Mouse (Mus musculus) urinary bladder, postnatal 10 days (tissue): Measurements from ENCODE around the gene Hnrnpdl.
A peak's percentile ranks its signal among the peaks of the same experiment; 100 is the strongest.

Experiments
- DNase-seq: peaks from one replicate; pipeline ENCODE4 v3.0.0; 2022; ENCODE audit warnings: low spot score

The Hnrnpdl gene

GRCm38 (mm10) chr5:100047143-100047640 is 7.7 kb upstream of the Hnrnpdl start:
- DNase-seq = no peak

GRCm38 (mm10) chr5:100046096-100046495 is 6.6 kb upstream of the Hnrnpdl start:
- no peak for DNase-seq

GRCm38 (mm10) chr5:100044621-100045020 is 5.2 kb upstream of the Hnrnpdl start:
- DNase-seq = no peak

GRCm38 (mm10) chr5:100044030-100044429 is 4.6 kb upstream of the Hnrnpdl start:
- no peak for DNase-seq

- no peak for DNase-seq
Measured at GRCm38 (mm10) chr5:100043361-100043760, 3.9 kb upstream of the Hnrnpdl start.

GRCm38 (mm10) chr5:100042467-100042866 is 3.0 kb upstream of the Hnrnpdl start:
- DNase-seq = no peak

- no peak for DNase-seq
Measured at GRCm38 (mm10) chr5:100041272-100041671, 1.8 kb upstream of the Hnrnpdl start.

- DNase-seq = no peak
Measured at GRCm38 (mm10) chr5:100040281-100040784, 869 bp upstream of the Hnrnpdl start.

GRCm38 (mm10) chr5:100038714-100039601 is 506 bp downstream of the Hnrnpdl start:
- peak; percentile 96 for DNase-seq

GRCm38 (mm10) chr5:100037965-100038713 is 1.3 kb downstream of the Hnrnpdl start:
- peak; percentile 80 for DNase-seq

GRCm38 (mm10) chr5:100036681-100037080 is 2.8 kb downstream of the Hnrnpdl start:
- DNase-seq = no peak

GRCm38 (mm10) chr5:100035950-100036349 is 3.5 kb downstream of the Hnrnpdl start:
- no peak for DNase-seq

GRCm38 (mm10) chr5:100032646-100033045 is 6.8 kb downstream of the Hnrnpdl start:
- DNase-seq = no peak

GRCm38 (mm10) chr5:100032107-100032506 is 7.4 kb downstream of the Hnrnpdl start:
- DNase-seq = no peak

GRCm38 (mm10) chr5:100030069-100030468 is 9.4 kb downstream of the Hnrnpdl start:
- no peak for DNase-seq

- no peak for DNase-seq
Measured at GRCm38 (mm10) chr5:100024868-100025267, 14.6 kb downstream of the Hnrnpdl start.

- no peak for DNase-seq
Measured at GRCm38 (mm10) chr5:100024403-100024802, 15.1 kb downstream of the Hnrnpdl start.

- DNase-seq = no peak
Measured at GRCm38 (mm10) chr5:100020089-100020488, 19.4 kb downstream of the Hnrnpdl start.

- no peak for DNase-seq
Measured at GRCm38 (mm10) chr5:100012599-100012998, 26.9 kb downstream of the Hnrnpdl start.

GRCm38 (mm10) chr5:100008485-100008884 is 31.0 kb downstream of the Hnrnpdl start:
- no peak for DNase-seq

GRCm38 (mm10) chr5:100007040-100007375 is 32.5 kb downstream of the Hnrnpdl start:
- DNase-seq = no peak

- DNase-seq = no peak
Measured at GRCm38 (mm10) chr5:100006324-100007039, 33.0 kb downstream of the Hnrnpdl start.
